Mouse (Mus musculus): ENCODE data around the gene Chad. TPM values are rescaled to one million over a fixed set of nuclear protein-coding genes. Genes with fewer than 3 reads are reported as not detected.

The Chad gene
- 0.11 and 0.20 TPM in 2 replicates for polyA plus RNA-seq (2012; rRNA removed)

- peaks cover 14% of the 10 kb centered on the region; the same call in 1 of the 2 replicates for H3K4me1 ChIP-seq (ENCODE audit: control insufficient read depth, insufficient read depth, insufficient read length)
These were observed at the start of gene Chad for GRCm38 (mm10) chr11:94564437-94565150. Chad (plus strand) TSS chr11:94565047.

DNA sequence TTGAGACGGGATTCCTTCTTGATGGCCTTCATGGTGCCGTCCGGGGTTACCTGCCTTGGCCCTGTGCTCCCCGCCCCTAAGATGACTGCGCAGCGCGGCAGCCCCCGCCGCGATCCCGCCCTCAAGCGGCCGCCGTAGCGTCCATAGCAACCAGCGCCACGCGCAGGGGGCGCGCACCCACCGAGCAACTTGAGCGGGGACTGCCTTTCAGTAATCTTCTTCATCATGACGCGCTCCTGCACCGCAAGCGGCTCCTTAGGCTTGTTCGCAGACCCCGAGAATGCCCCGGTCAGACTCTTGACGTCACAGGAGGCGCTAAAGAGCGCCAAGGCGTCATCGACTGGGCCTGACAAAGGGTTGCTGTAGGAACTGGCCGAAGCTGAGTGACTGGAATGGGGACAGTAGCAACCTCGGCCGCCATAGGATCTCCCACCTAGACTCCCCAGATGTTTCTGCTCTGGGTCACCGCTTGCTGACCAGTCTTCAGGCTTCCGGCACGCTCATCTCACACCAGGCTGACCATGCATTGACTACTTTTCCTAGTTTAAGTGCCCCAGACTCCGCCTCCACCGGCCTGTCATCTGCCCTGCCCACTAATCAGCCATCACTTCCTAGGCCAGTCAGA is 43.5 kb upstream of the Chad start, which contains the start of gene Mycbpap:
Gene Mycbpap, minus strand, starts transcription at position 524 of the 625 bp plus-strand sequence.
- WGBS = 7% methylated on average over 42 of the region's 42 CpGs
- H3K4me1 ChIP-seq (ENCODE audit: control insufficient read depth, insufficient read depth, insufficient read length) = peaks cover 2% of the 10 kb centered on the region; the same call in 1 of the 2 replicates
- no peaks in the 10 kb centered on the region for H3K27me3 ChIP-seq (ENCODE audit: control insufficient read depth, insufficient read depth, low read length)
- peak in 1 of 2 experiments; percentile 13 for DNase-seq (ENCODE audit: low read depth in 1 of 2, low spot score in 2 of 2)
- no peaks in the 10 kb centered on the region for H3K36me3 ChIP-seq (ENCODE audit: control insufficient read depth, insufficient read depth, low read length)
- H3K4me3 ChIP-seq (ENCODE audit: extremely low read depth, insufficient read depth, insufficient read length) = peak within 1 kb of the TSS; percentile 62
- TF ChIP-seq CTCF (IDR thresholded peaks at IDR 0.05; ENCODE audit: extremely low read depth, insufficient read depth, insufficient read length, insufficient replicate concordance) (no peak), POLR2A (IDR thresholded peaks at IDR 0.05; ENCODE audit: low read depth, low read length) (no peak)
- H3K27ac ChIP-seq (ENCODE audit: insufficient read depth, low read length) = no peak within 1 kb of the TSS

More at GRCm38 (mm10) chr11:94564437-94565150, at the start of gene Chad:
- 9% methylated on average over 35 of the region's 35 CpGs for WGBS
- Histone ChIP-seq H3K27me3 (ENCODE audit: control insufficient read depth, insufficient read depth, low read length) (no peaks in the 10 kb centered on the region), H3K36me3 (ENCODE audit: control insufficient read depth, insufficient read depth, low read length) (peaks cover 9% of the 10 kb centered on the region), H3K27ac (ENCODE audit: insufficient read depth, low read length) (0 out of 2 replicates have a peak within 1 kb of the TSS, but pooled peaks have one; percentile 11), H3K4me3 (ENCODE audit: extremely low read depth, insufficient read depth, insufficient read length) (peak within 1 kb of the TSS; percentile 34; the same call in 1 of the 2 replicates)
- peak; percentile 9 to 53 for DNase-seq (ENCODE audit: low read depth in 1 of 2, low spot score in 2 of 2)
- TF ChIP-seq POLR2A (IDR thresholded peaks at IDR 0.05; ENCODE audit: low read depth, low read length) (no peak), CTCF (IDR thresholded peaks at IDR 0.05; ENCODE audit: extremely low read depth, insufficient read depth, insufficient read length, insufficient replicate concordance) (no peak)

- no peak overlapping the region for H3K27ac ChIP-seq (ENCODE audit: insufficient read depth, low read length)
- no peaks in the 10 kb centered on the region for H3K36me3 ChIP-seq (ENCODE audit: control insufficient read depth, insufficient read depth, low read length)
- no peak overlapping the region for H3K4me3 ChIP-seq (ENCODE audit: extremely low read depth, insufficient read depth, insufficient read length)
- TF ChIP-seq POLR2A (IDR thresholded peaks at IDR 0.05; ENCODE audit: low read depth, low read length) (no peak), CTCF (IDR thresholded peaks at IDR 0.05; ENCODE audit: extremely low read depth, insufficient read depth, insufficient read length, insufficient replicate concordance) (no peak)
- DNase-seq (ENCODE audit: low read depth in 1 of 2, low spot score in 2 of 2) = no peak
- H3K27me3 ChIP-seq (ENCODE audit: control insufficient read depth, insufficient read depth, low read length) = no peaks in the 10 kb centered on the region
- WGBS = 57% methylated on average over 9 of the region's 9 CpGs
- no peaks in the 10 kb centered on the region for H3K4me1 ChIP-seq (ENCODE audit: control insufficient read depth, insufficient read depth, insufficient read length)
These were observed 38.5 kb upstream of the Chad start for GRCm38 (mm10) chr11:94526171-94526879.

- H3K4me1 ChIP-seq (ENCODE audit: control insufficient read depth, insufficient read depth, insufficient read length) = no peaks in the 10 kb centered on the region
- no peak for TF ChIP-seq CTCF (IDR thresholded peaks at IDR 0.05; ENCODE audit: extremely low read depth, insufficient read depth, insufficient read length, insufficient replicate concordance)
- no peak for TF ChIP-seq POLR2A (IDR thresholded peaks at IDR 0.05; ENCODE audit: low read depth, low read length)
- H3K27ac ChIP-seq (ENCODE audit: insufficient read depth, low read length) = no peak overlapping the region
- no peaks in the 10 kb centered on the region for H3K36me3 ChIP-seq (ENCODE audit: control insufficient read depth, insufficient read depth, low read length)
- DNase-seq (ENCODE audit: low read depth in 1 of 2, low spot score in 2 of 2) = no peak
- WGBS = 49% methylated on average over 3 of the region's 3 CpGs
- no peaks in the 10 kb centered on the region for H3K27me3 ChIP-seq (ENCODE audit: control insufficient read depth, insufficient read depth, low read length)
- no peak overlapping the region for H3K4me3 ChIP-seq (ENCODE audit: extremely low read depth, insufficient read depth, insufficient read length)
These were observed 36.0 kb upstream of the Chad start for GRCm38 (mm10) chr11:94528879-94529278.

- TF ChIP-seq POLR2A (IDR thresholded peaks at IDR 0.05; ENCODE audit: low read depth, low read length) = no peak
- no peak for DNase-seq (ENCODE audit: low read depth in 1 of 2, low spot score in 2 of 2)
- Histone ChIP-seq H3K4me1 (ENCODE audit: control insufficient read depth, insufficient read depth, insufficient read length) (no peaks in the 10 kb centered on the region), H3K4me3 (ENCODE audit: extremely low read depth, insufficient read depth, insufficient read length) (no peak overlapping the region), H3K27ac (ENCODE audit: insufficient read depth, low read length) (no peak overlapping the region), H3K36me3 (ENCODE audit: control insufficient read depth, insufficient read depth, low read length) (no peaks in the 10 kb centered on the region), H3K27me3 (ENCODE audit: control insufficient read depth, insufficient read depth, low read length) (no peaks in the 10 kb centered on the region)
- WGBS = 92% methylated on average over 8 of the region's 8 CpGs
These were observed 31.7 kb upstream of the Chad start for GRCm38 (mm10) chr11:94533171-94533570.

DNA sequence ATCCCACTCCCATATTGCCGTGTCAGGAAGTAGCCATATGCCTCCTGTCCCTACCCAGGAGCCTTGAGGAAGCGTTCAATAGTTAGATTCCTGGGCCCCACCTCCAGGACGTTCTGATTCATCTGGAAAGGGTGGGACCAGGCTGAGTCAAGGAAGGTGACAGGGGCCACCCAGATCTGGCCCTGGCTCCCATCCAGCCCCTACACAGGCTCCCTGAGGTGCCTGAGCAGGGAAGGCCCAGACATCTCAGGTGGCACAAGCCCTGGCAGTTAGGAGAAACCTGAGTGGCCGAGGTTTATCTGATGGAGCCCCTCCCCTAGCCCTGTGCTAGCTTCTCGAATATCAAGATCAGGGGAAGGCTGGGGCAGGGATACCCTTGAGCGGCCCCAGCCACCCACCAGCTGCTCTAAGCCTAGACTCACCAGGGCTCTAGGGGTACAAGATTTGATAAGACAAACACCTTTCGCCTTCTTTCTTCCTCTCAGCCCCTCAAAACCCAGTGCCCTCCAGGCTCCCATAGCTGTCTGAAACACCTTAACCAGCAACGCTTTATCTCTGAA is 26.0 kb upstream of the Chad start:
- 85% methylated on average over 8 of the region's 8 CpGs for WGBS
- no peak for DNase-seq (ENCODE audit: low read depth in 1 of 2, low spot score in 2 of 2)
- Histone ChIP-seq H3K4me3 (ENCODE audit: extremely low read depth, insufficient read depth, insufficient read length) (no peak overlapping the region), H3K4me1 (ENCODE audit: control insufficient read depth, insufficient read depth, insufficient read length) (no peaks in the 10 kb centered on the region), H3K27ac (ENCODE audit: insufficient read depth, low read length) (no peak overlapping the region), H3K27me3 (ENCODE audit: control insufficient read depth, insufficient read depth, low read length) (no peaks in the 10 kb centered on the region), H3K36me3 (ENCODE audit: control insufficient read depth, insufficient read depth, low read length) (0 out of 2 replicates have a peak, but pooled peaks cover 2% of the 10 kb centered on the region)
- TF ChIP-seq POLR2A (IDR thresholded peaks at IDR 0.05; ENCODE audit: low read depth, low read length) (no peak), CTCF (IDR thresholded peaks at IDR 0.05; ENCODE audit: extremely low read depth, insufficient read depth, insufficient read length, insufficient replicate concordance) (no peak)

Measured in spleen, adult 2 months (tissue).